ENCODE assay signal across 9 mouse cellular contexts in genomic region chr2:25364761-25365090, GRCm38 (mm10). TPM values are rescaled to one million over a fixed set of nuclear protein-coding genes. Genes with fewer than 3 reads are reported as not detected.
DNase-seq lines count a peak whose midpoint lies in the region; ATAC-seq lines count a peak whose summit lies in the region.
"Had no signal": no experiment of that assay in that cellular context is flagged by ENCODE, and none has a peak within 500 bp of the region (broad histone marks: within the 10 kb centered on the region; RNA-seq: fewer than 3 reads in every experiment).

No protein-coding gene starts in this region.

- no peak overlapping the region for H3K27ac ChIP-seq in lung, embryonic 16.5 days (ENCODE audit: low read length)
- no peak overlapping the region for H3K27ac ChIP-seq in forebrain, embryonic 10.5 days
- H3K27ac ChIP-seq in limb, embryonic 11.5 days (replicated peaks; ENCODE audit: low read depth, low read length) = no peak overlapping the region
- H3K27ac ChIP-seq in neural tube, embryonic 15.5 days (replicated peaks) = no peak overlapping the region

- H3K4me1 ChIP-seq in lung, embryonic 16.5 days (replicated peaks; ENCODE audit: control insufficient read depth, insufficient read depth, low read length) = peaks cover 11% of the 10 kb centered on the region
- H3K4me1 ChIP-seq in forebrain, embryonic 10.5 days = peaks cover 14% of the 10 kb centered on the region
- 0 out of 2 replicates have a peak, but pooled peaks cover 3% of the 10 kb centered on the region for H3K4me1 ChIP-seq in limb, embryonic 11.5 days (ENCODE audit: control insufficient read depth, insufficient read depth, low read length)
- H3K4me1 ChIP-seq in neural tube, embryonic 15.5 days = peaks cover 14% of the 10 kb centered on the region

- H3K9ac ChIP-seq in lung, embryonic 16.5 days (ENCODE audit: low read length) = peak overlapping the region; percentile 71
- no peak overlapping the region; the same call in 1 of the 2 replicates for H3K9ac ChIP-seq in limb, embryonic 11.5 days (ENCODE audit: low read length)
- peak overlapping the region; percentile 64 for H3K9ac ChIP-seq in neural tube, embryonic 15.5 days (replicated peaks)

- peak overlapping the region; percentile 61 for H3K4me3 ChIP-seq in lung, embryonic 16.5 days (ENCODE audit: low read length)
- peak overlapping the region; percentile 69 for H3K4me3 ChIP-seq in forebrain, embryonic 10.5 days
- peak overlapping the region; percentile 56 for H3K4me3 ChIP-seq in limb, embryonic 11.5 days (ENCODE audit: low read depth, low read length)
- peak overlapping the region; percentile 57 for H3K4me3 ChIP-seq in neural tube, embryonic 15.5 days (replicated peaks)

- 28% methylated on average over 9 of the region's 9 CpGs for WGBS in lung, embryonic 16.5 days
- WGBS in forebrain, embryonic 10.5 days = 26% methylated on average over 9 of the region's 9 CpGs
- WGBS in limb, embryonic 11.5 days = 21% methylated on average over 9 of the region's 9 CpGs
- 34% methylated on average over 9 of the region's 9 CpGs for WGBS in neural tube, embryonic 15.5 days

- peak overlapping the region; percentile 88 for H3K4me2 ChIP-seq in lung, embryonic 16.5 days (ENCODE audit: low read depth, low read length)
- H3K4me2 ChIP-seq in limb, embryonic 11.5 days (ENCODE audit: low read depth, severe bottlenecking) = peak overlapping the region; percentile 99
- H3K4me2 ChIP-seq in neural tube, embryonic 15.5 days = peak overlapping the region; percentile 99

- DNase-seq in lung, postnatal 36 days = no peak
- DNase-seq in forebrain, embryonic 10.5 days (ENCODE audit: extremely low spot score, low spot score) = no peak
- DNase-seq in limb, embryonic 11.5 days (ENCODE audit: low spot score) = no peak
- no peak for DNase-seq in layer of hippocampus, adult 9-10 months (ENCODE audit: low spot score)

- H3K9me3 ChIP-seq in lung, embryonic 16.5 days (ENCODE audit: control insufficient read depth, low read length) = no peaks in the 10 kb centered on the region
- no peaks in the 10 kb centered on the region for H3K9me3 ChIP-seq in forebrain, embryonic 10.5 days
- no peaks in the 10 kb centered on the region for H3K9me3 ChIP-seq in limb, embryonic 11.5 days (ENCODE audit: control insufficient read depth, low read length)
- H3K9me3 ChIP-seq in neural tube, embryonic 15.5 days (replicated peaks) = no peaks in the 10 kb centered on the region

- peak; percentile 6; the same call in 1 of the 2 replicates for ATAC-seq in lung, embryonic 16.5 days (ENCODE audit: low read depth)
- 0 out of 2 replicates have a peak, but pooled peaks have one; percentile 49 for ATAC-seq in limb, embryonic 11.5 days (ENCODE audit: insufficient number of reproducible peaks, low FRiP score, low TSS enrichment, low read depth)
- ATAC-seq in neural tube, embryonic 15.5 days (ENCODE audit: low FRiP score) = no peak
- ATAC-seq in activated CD4-positive, CD25-positive, alpha-beta regulatory T cell, adult 4 months = no peak
- no peak for ATAC-seq in erythroid progenitor cell, adult 5-6 weeks (replicated peaks; ENCODE audit: low FRiP score, poor library complexity, severe bottlenecking)

- H3K36me3 ChIP-seq in lung, embryonic 16.5 days (ENCODE audit: control insufficient read depth, insufficient read depth, low read length) = peaks cover 2% of the 10 kb centered on the region; the same call in 1 of the 2 replicates
- H3K36me3 ChIP-seq in forebrain, embryonic 10.5 days (replicated peaks) = no peaks in the 10 kb centered on the region
- H3K36me3 ChIP-seq in limb, embryonic 11.5 days (ENCODE audit: control insufficient read depth, insufficient read depth, low read length) = no peaks in the 10 kb centered on the region; the same call in 1 of the 2 replicates
- H3K36me3 ChIP-seq in neural tube, embryonic 15.5 days = no peaks in the 10 kb centered on the region

- H3K27me3 ChIP-seq in lung, embryonic 16.5 days (ENCODE audit: control insufficient read depth, insufficient read depth, low read depth, low read length) = peaks cover 9% of the 10 kb centered on the region
- peaks cover 53% of the 10 kb centered on the region for H3K27me3 ChIP-seq in forebrain, embryonic 10.5 days (ENCODE audit: poor library complexity, severe bottlenecking)
- peaks cover 18% of the 10 kb centered on the region for H3K27me3 ChIP-seq in limb, embryonic 11.5 days (ENCODE audit: control insufficient read depth, insufficient read depth, low read length)
- peaks cover 35% of the 10 kb centered on the region for H3K27me3 ChIP-seq in neural tube, embryonic 15.5 days (replicated peaks)

RNA-seq across cellular contexts. Expression of gene Uap1l1, which starts 0.8 kb away (rescaled TPM):
- 18.8 and 20.2 TPM in 2 replicates for polyA plus RNA-seq in lung, embryonic 16.5 days (2015; fragmentation: Nextera tagmentation; extraction: Ambion mirVana)
- 7.3 and 7.9 TPM in 2 replicates for polyA plus RNA-seq in forebrain, embryonic 10.5 days (2016; fragmentation: Nextera tagmentation; extraction: Ambion mirVana)
- polyA plus RNA-seq in limb, embryonic 11.5 days (2014; fragmentation: Nextera tagmentation; extraction: Ambion mirVana) = 8.9 and 9.1 TPM in 2 replicates
- 8.5 and 14.0 TPM in 2 replicates for polyA plus RNA-seq in neural tube, embryonic 15.5 days (2015; fragmentation: Nextera tagmentation; extraction: Ambion mirVana)
- 10 to 100 TPM; 13.3 to 15.0 TPM for polyA plus RNA-seq in activated CD4-positive, CD25-positive, alpha-beta regulatory T cell, adult 4 months (2017; shearing (Covaris generic))
- total RNA-seq in erythroid progenitor cell, adult 5-6 weeks (2015; ENCODE audit: low replicate concordance) = 8.8 and 13.3 TPM in 2 replicates
- total RNA-seq in erythroid progenitor cell, adult 5-6 weeks (2017; ENCODE audit: low replicate concordance) = 0.30 and 2.7 TPM in 2 replicates

RNA-seq across cellular contexts. Expression of gene Sapcd2, which starts 7.4 kb away (rescaled TPM):
- 39.0 and 39.3 TPM in 2 replicates for polyA plus RNA-seq in lung, embryonic 16.5 days (2015; fragmentation: Nextera tagmentation; extraction: Ambion mirVana)
- polyA plus RNA-seq in forebrain, embryonic 10.5 days (2016; fragmentation: Nextera tagmentation; extraction: Ambion mirVana) = 93.7 and 96.1 TPM in 2 replicates
- polyA plus RNA-seq in limb, embryonic 11.5 days (2014; fragmentation: Nextera tagmentation; extraction: Ambion mirVana) = 63.0 and 69.4 TPM in 2 replicates
- polyA plus RNA-seq in neural tube, embryonic 15.5 days (2015; fragmentation: Nextera tagmentation; extraction: Ambion mirVana) = 10.6 and 16.3 TPM in 2 replicates
- 1 to 10 TPM; 1.8 to 2.6 TPM for polyA plus RNA-seq in activated CD4-positive, CD25-positive, alpha-beta regulatory T cell, adult 4 months (2017; shearing (Covaris generic))
- total RNA-seq in erythroid progenitor cell, adult 5-6 weeks (2015; ENCODE audit: low replicate concordance) = 5.9 and 10.1 TPM in 2 replicates
- total RNA-seq in erythroid progenitor cell, adult 5-6 weeks (2017; ENCODE audit: low replicate concordance) = 7.8 and 9.6 TPM in 2 replicates

RNA-seq across cellular contexts. Expression of gene Dpp7, which starts 8.6 kb away (rescaled TPM):
- 15.9 and 18.9 TPM in 2 replicates for polyA plus RNA-seq in lung, embryonic 16.5 days (2015; fragmentation: Nextera tagmentation; extraction: Ambion mirVana)
- polyA plus RNA-seq in forebrain, embryonic 10.5 days (2016; fragmentation: Nextera tagmentation; extraction: Ambion mirVana) = 17.6 and 21.8 TPM in 2 replicates
- polyA plus RNA-seq in limb, embryonic 11.5 days (2014; fragmentation: Nextera tagmentation; extraction: Ambion mirVana) = 16.6 and 18.8 TPM in 2 replicates
- polyA plus RNA-seq in neural tube, embryonic 15.5 days (2015; fragmentation: Nextera tagmentation; extraction: Ambion mirVana) = 24.2 and 27.3 TPM in 2 replicates
- 10 to 100 TPM; 10.3 to 13.9 TPM for polyA plus RNA-seq in activated CD4-positive, CD25-positive, alpha-beta regulatory T cell, adult 4 months (2017; shearing (Covaris generic))
- total RNA-seq in erythroid progenitor cell, adult 5-6 weeks (2015; ENCODE audit: low replicate concordance) = 4.7 TPM in 1 of 2 replicates, not detected in the other
- total RNA-seq in erythroid progenitor cell, adult 5-6 weeks (2017; ENCODE audit: low replicate concordance) = 0.68 and 6.2 TPM in 2 replicates

RNA-seq across cellular contexts. Expression of gene Entpd2, which starts 30.9 kb away (rescaled TPM):
- polyA plus RNA-seq in lung, embryonic 16.5 days (2015; fragmentation: Nextera tagmentation; extraction: Ambion mirVana) = 3.6 and 4.8 TPM in 2 replicates
- polyA plus RNA-seq in forebrain, embryonic 10.5 days (2016; fragmentation: Nextera tagmentation; extraction: Ambion mirVana) = 0.11 TPM in 1 of 2 replicates, not detected in the other
- not detected in 2 replicates for polyA plus RNA-seq in limb, embryonic 11.5 days (2014; fragmentation: Nextera tagmentation; extraction: Ambion mirVana)
- polyA plus RNA-seq in neural tube, embryonic 15.5 days (2015; fragmentation: Nextera tagmentation; extraction: Ambion mirVana) = 9.6 TPM in 2 replicates
- under 1 TPM in 1 of 2 experiments, not detected in 1; 0.17 TPM for polyA plus RNA-seq in activated CD4-positive, CD25-positive, alpha-beta regulatory T cell, adult 4 months (2017; shearing (Covaris generic))
- total RNA-seq in erythroid progenitor cell, adult 5-6 weeks (2015; ENCODE audit: low replicate concordance) = not detected in 2 replicates
- not detected in 2 replicates for total RNA-seq in erythroid progenitor cell, adult 5-6 weeks (2017; ENCODE audit: low replicate concordance)
- total RNA-seq: hematopoietic stem cell, adult 5-6 weeks had no signal

RNA-seq across cellular contexts. Expression of gene Man1b1, which starts 32.6 kb away (rescaled TPM):
- 47.8 and 57.4 TPM in 2 replicates for polyA plus RNA-seq in lung, embryonic 16.5 days (2015; fragmentation: Nextera tagmentation; extraction: Ambion mirVana)
- polyA plus RNA-seq in forebrain, embryonic 10.5 days (2016; fragmentation: Nextera tagmentation; extraction: Ambion mirVana) = 53.5 and 58.9 TPM in 2 replicates
- polyA plus RNA-seq in limb, embryonic 11.5 days (2014; fragmentation: Nextera tagmentation; extraction: Ambion mirVana) = 81.9 and 97.6 TPM in 2 replicates
- 43.5 and 46.6 TPM in 2 replicates for polyA plus RNA-seq in neural tube, embryonic 15.5 days (2015; fragmentation: Nextera tagmentation; extraction: Ambion mirVana)
- 10 to 100 TPM; 19.7 to 23.2 TPM for polyA plus RNA-seq in activated CD4-positive, CD25-positive, alpha-beta regulatory T cell, adult 4 months (2017; shearing (Covaris generic))
- 20.9 and 40.2 TPM in 2 replicates for total RNA-seq in erythroid progenitor cell, adult 5-6 weeks (2015; ENCODE audit: low replicate concordance)
- total RNA-seq in erythroid progenitor cell, adult 5-6 weeks (2017; ENCODE audit: low replicate concordance) = 34.1 and 51.6 TPM in 2 replicates

Comparison
In these comparisons a context has a peak if more than half of its experiments do, and no peak if none do; other contexts are left out.
1. ATAC-seq: peak in lung, embryonic 16.5 days (single experiment) and limb, embryonic 11.5 days (single experiment); none in neural tube, embryonic 15.5 days (single experiment), activated CD4-positive, CD25-positive, alpha-beta regulatory T cell, adult 4 months (single experiment) and erythroid progenitor cell, adult 5-6 weeks (single experiment).
2. Peak in every context shown above with its lines, with median percentiles within 50 percentile points of each other: H3K4me2 ChIP-seq and H3K4me3 ChIP-seq.